Mouse (Mus musculus) intestine, embryonic 16.5 days (tissue): ENCODE data around the gene Cln5. TPM values are rescaled to one million over a fixed set of nuclear protein-coding genes. Genes with fewer than 3 reads are reported as not detected.

ENCODE experiments used
- ATAC-seq: fragments of 200-750 bp; cut with Nextera tagmentation; 2 replicates; pipeline ENCODE4 v1.8.0; 2017; ENCODE audit warnings: moderate TSS enrichment, moderate library complexity
- H3K27ac ChIP-seq: fragments of 300-500 bp; sonication (generic); 2 replicates; pipeline ENCODE4 v1.5.1; 2014; ENCODE audit warnings: mild to moderate bottlenecking, low read length
- H3K27me3 ChIP-seq: fragments of 300-500 bp; sonication (generic); replicated peaks from 2 replicates; pipeline ENCODE4 v1.6.1; 2014; ENCODE audit warnings: low read length, control low read depth, mixed read lengths; ENCODE audit not compliant: control insufficient read depth, insufficient read depth
- H3K36me3 ChIP-seq: fragments of 300-500 bp; sonication (generic); 2 replicates; pipeline ENCODE4 v1.6.1; 2014; ENCODE audit warnings: low read length, control low read depth; ENCODE audit not compliant: control insufficient read depth, insufficient read depth
- H3K4me1 ChIP-seq: fragments of 300-500 bp; sonication (generic); 2 replicates; pipeline ENCODE4 v1.6.1; 2014; ENCODE audit warnings: low read length, control low read depth, mixed read lengths; ENCODE audit not compliant: control insufficient read depth, insufficient read depth
- H3K4me2 ChIP-seq: fragments of 300-500 bp; sonication (generic); 2 replicates; pipeline ENCODE4 v1.6.1; 2014; ENCODE audit warnings: low read depth, low read length, control low read depth
- H3K4me3 ChIP-seq: fragments of 300-500 bp; sonication (generic); 2 replicates; pipeline ENCODE4 v1.5.1; 2014; ENCODE audit warnings: mild to moderate bottlenecking, low read length
- H3K9ac ChIP-seq: fragments of 300-500 bp; sonication (generic); 2 replicates; pipeline ENCODE4 v1.6.1; 2014; ENCODE audit warnings: low read depth, low read length
- H3K9me3 ChIP-seq: fragments of 300-500 bp; sonication (generic); 2 replicates; pipeline ENCODE4 v1.6.1; 2016; ENCODE audit warnings: low read length, control low read depth; ENCODE audit not compliant: control insufficient read depth
- WGBS: fragments of 180-500 bp; shearing (Covaris S2); extraction: QIAGEN DNeasy Blood & Tissue Kit; methylation state at CpG from one replicate; pipeline ENCODE4 v1.1.7; 2014; 5-methylcytosine and 5-hydroxymethylcytosine counted together
- polyA plus RNA-seq: library from polyadenylated mRNA; unstranded; fragments of >200 nt; fragmentation: Nextera tagmentation; extraction: Ambion mirVana; gene quantifications from 2 replicates; pipeline ENCODE4 v1.2.1, GENCODE M21; 2015

Cln5 gene
- polyA plus RNA-seq, 1 experiment from 2014 or later: 28.3 TPM

GRCm38 (mm10) chr14:103101171-103101570 is 31.2 kb downstream of the Cln5 start:
- ATAC-seq: no peak
- Histone ChIP-seq H3K27ac (no peak overlapping the region), H3K4me2 (no peak overlapping the region), H3K36me3 (no peaks in the 10 kb centered on the region), H3K4me3 (no peak overlapping the region), H3K27me3 (no peaks in the 10 kb centered on the region), H3K9me3 (no peaks in the 10 kb centered on the region), H3K9ac (no peak overlapping the region), H3K4me1 (peaks cover 10% of the 10 kb centered on the region)
- WGBS: 71% methylated on average over 3 of the region's 3 CpGs

- Histone ChIP-seq H3K27me3 (no peaks in the 10 kb centered on the region), H3K9me3 (no peaks in the 10 kb centered on the region), H3K27ac (peak overlapping the region; percentile 73; the same call in 1 of the 2 replicates), H3K4me3 (no peak overlapping the region), H3K9ac (no peak overlapping the region), H3K4me1 (peaks cover 5% of the 10 kb centered on the region), H3K4me2 (no peak overlapping the region), H3K36me3 (no peaks in the 10 kb centered on the region)
- WGBS: 50% methylated on average over 6 of the region's 6 CpGs
- ATAC-seq: no peak
Measured at GRCm38 (mm10) chr14:103102246-103102645, 32.2 kb downstream of the Cln5 start.

GRCm38 (mm10) chr14:103102731-103103335 is 32.8 kb downstream of the Cln5 start:
- H3K27ac ChIP-seq: peak overlapping the region; percentile 73
- H3K36me3 ChIP-seq: no peaks in the 10 kb centered on the region
- H3K9me3 ChIP-seq: no peaks in the 10 kb centered on the region
- peaks cover 3% of the 10 kb centered on the region; the same call in 1 of the 2 replicates for H3K4me1 ChIP-seq
- H3K4me2 ChIP-seq: no peak overlapping the region
- ATAC-seq: 0 out of 2 replicates have a peak, but pooled peaks have one; percentile 12
- no peak overlapping the region for H3K4me3 ChIP-seq
- H3K27me3 ChIP-seq: no peaks in the 10 kb centered on the region
- 54% methylated on average over 10 of the region's 10 CpGs for WGBS
- H3K9ac ChIP-seq: no peak overlapping the region

- 47% methylated on average over 2 of the region's 2 CpGs for WGBS
- ATAC-seq: peak; percentile 84
Measured at GRCm38 (mm10) chr14:103106301-103106700, 36.3 kb downstream of the Cln5 start.

GRCm38 (mm10) chr14:103109971-103110370 is 40.0 kb downstream of the Cln5 start:
- H3K4me3 ChIP-seq: no peak overlapping the region
- H3K4me1 ChIP-seq: no peaks in the 10 kb centered on the region
- H3K4me2 ChIP-seq: no peak overlapping the region
- H3K9me3 ChIP-seq: no peaks in the 10 kb centered on the region
- no peak overlapping the region for H3K9ac ChIP-seq
- H3K27me3 ChIP-seq: no peaks in the 10 kb centered on the region
- 78% methylated on average over 4 of the region's 4 CpGs for WGBS
- ATAC-seq: no peak
- no peaks in the 10 kb centered on the region for H3K36me3 ChIP-seq
- H3K27ac ChIP-seq: no peak overlapping the region

More at GRCm38 (mm10) chr14:103106301-103106700, 36.3 kb downstream of the Cln5 start:
- Histone ChIP-seq H3K9ac (no peak overlapping the region), H3K36me3 (no peaks in the 10 kb centered on the region), H3K4me3 (no peak overlapping the region), H3K27ac (no peak overlapping the region), H3K4me2 (no peak overlapping the region), H3K9me3 (no peaks in the 10 kb centered on the region), H3K4me1 (peaks cover 3% of the 10 kb centered on the region; the same call in 1 of the 2 replicates), H3K27me3 (no peaks in the 10 kb centered on the region)

GRCm38 (mm10) chr14:103112606-103113363 is 42.8 kb downstream of the Cln5 start:
- Histone ChIP-seq H3K36me3 (peaks cover 3% of the 10 kb centered on the region; the same call in 1 of the 2 replicates), H3K4me3 (no peak overlapping the region), H3K27ac (no peak overlapping the region), H3K9me3 (no peaks in the 10 kb centered on the region), H3K27me3 (no peaks in the 10 kb centered on the region), H3K4me2 (no peak overlapping the region), H3K9ac (no peak overlapping the region), H3K4me1 (no peaks in the 10 kb centered on the region)
- ATAC-seq: no peak
- WGBS: 84% methylated on average over 3 of the region's 3 CpGs

GRCm38 (mm10) chr14:103114994-103115670 is 45.1 kb downstream of the Cln5 start:
- no peak overlapping the region; the same call in 1 of the 2 replicates for H3K27ac ChIP-seq
- no peak overlapping the region for H3K4me2 ChIP-seq
- peaks cover 6% of the 10 kb centered on the region; the same call in 1 of the 2 replicates for H3K36me3 ChIP-seq
- H3K27me3 ChIP-seq: no peaks in the 10 kb centered on the region
- WGBS: 86% methylated on average over 3 of the region's 3 CpGs
- H3K9ac ChIP-seq: no peak overlapping the region
- H3K9me3 ChIP-seq: no peaks in the 10 kb centered on the region
- ATAC-seq: peak; percentile 73
- H3K4me1 ChIP-seq: no peaks in the 10 kb centered on the region
- H3K4me3 ChIP-seq: no peak overlapping the region

GRCm38 (mm10) chr14:103125756-103126155 is 55.7 kb downstream of the Cln5 start:
- no peak for ATAC-seq
- no peak overlapping the region for H3K9ac ChIP-seq
- peaks cover 10% of the 10 kb centered on the region for H3K36me3 ChIP-seq
- no peak overlapping the region for H3K4me2 ChIP-seq
- no peak overlapping the region for H3K4me3 ChIP-seq
- 85% methylated on average over 6 of the region's 6 CpGs for WGBS
- no peaks in the 10 kb centered on the region for H3K9me3 ChIP-seq
- H3K4me1 ChIP-seq: no peaks in the 10 kb centered on the region
- H3K27me3 ChIP-seq: no peaks in the 10 kb centered on the region
- no peak overlapping the region for H3K27ac ChIP-seq
